Mouse (Mus musculus) MEL (cell line): ENCODE measurements around the gene Tmem207. TPM values are rescaled to one million over a fixed set of nuclear protein-coding genes. Genes with fewer than 3 reads are reported as not detected.

ENCODE experiments used
- DNase-seq: peaks from one replicate; pipeline ENCODE4 v3.0.0; 2011; ENCODE audit warnings: low read depth, low spot score
- H3K27ac ChIP-seq: 2 replicates; pipeline ENCODE4 v1.5.1; 2012; ENCODE audit warnings: low read depth, mild to moderate bottlenecking, control low read depth, low read length, moderate library complexity; ENCODE audit not compliant: control insufficient read depth
- H3K27me3 ChIP-seq, 2 experiments: fragments of 150-350 bp in 1 of 2; sonication (generic) in 1 of 2; 2 replicates each; pipeline ENCODE4 v1.6.1; 2012; ENCODE audit warnings: low read length in 2 of 2, mild to moderate bottlenecking in 2 of 2, improper control_type of control experiment in 1 of 2, moderate library complexity in 1 of 2; ENCODE audit not compliant: insufficient read depth in 2 of 2, control insufficient read depth in 1 of 2
- H3K36me3 ChIP-seq, 2 experiments: 2 replicates each; pipeline ENCODE4 v1.6.1; 2012 to 2014; ENCODE audit warnings: low read length in 2 of 2, improper control_type of control experiment in 1 of 2, inconsistent platforms in 1 of 2, mild to moderate bottlenecking in 1 of 2; ENCODE audit not compliant: insufficient read depth in 2 of 2, control insufficient read depth in 1 of 2
- H3K4me1 ChIP-seq, 2 experiments: fragments of 150-350 bp in 1 of 2; sonication (generic) in 1 of 2; 2 replicates each; pipeline ENCODE4 v1.6.1; 2012; ENCODE audit warnings: low read length in 2 of 2, improper control_type of control experiment in 1 of 2, mild to moderate bottlenecking in 1 of 2; ENCODE audit not compliant: insufficient read depth in 2 of 2, control insufficient read depth in 1 of 2
- H3K4me3 ChIP-seq, 2 experiments: fragments of 150-350 bp in 1 of 2; sonication (generic) in 1 of 2; 2 replicates each; pipeline ENCODE4 v1.5.1; 2012; ENCODE audit warnings: low read depth in 2 of 2, low read length in 2 of 2, mild to moderate bottlenecking in 2 of 2, moderate library complexity in 2 of 2, control low read depth in 1 of 2, improper control_type of control experiment in 1 of 2; ENCODE audit not compliant: control insufficient read depth in 1 of 2, insufficient read depth in 1 of 2
- H3K79me2 ChIP-seq: 2 replicates; pipeline ENCODE4 v1.6.1; 2012; ENCODE audit warnings: mild to moderate bottlenecking, low read length, moderate library complexity; ENCODE audit not compliant: control insufficient read depth, poor library complexity, insufficient read depth
- H3K9ac ChIP-seq: 2 replicates; pipeline ENCODE4 v1.6.1; 2012; ENCODE audit warnings: low read depth, mild to moderate bottlenecking, control low read depth, low read length, moderate library complexity; ENCODE audit not compliant: control insufficient read depth, poor library complexity, severe bottlenecking
- H3K9me3 ChIP-seq: fragments of 150-350 bp; sonication (generic); replicated peaks from 2 replicates; pipeline ENCODE4 v1.6.1; 2012; ENCODE audit warnings: mild to moderate bottlenecking, low read length, improper control_type of control experiment, moderate library complexity; ENCODE audit not compliant: insufficient read depth
- BHLHE40 ChIP-seq: IDR thresholded peaks from 2 replicates; pipeline ENCODE4 v1.6.1; 2012; ENCODE audit warnings: low read depth, mild to moderate bottlenecking, inconsistent platforms, low read length, improper control_type of control experiment, borderline replicate concordance
- CHD1 ChIP-seq: IDR thresholded peaks from 2 replicates; pipeline ENCODE4 v1.6.1; 2012; ENCODE audit warnings: low read depth, mild to moderate bottlenecking, inconsistent platforms, low read length, improper control_type of control experiment
- CHD2 ChIP-seq: IDR thresholded peaks from 2 replicates; pipeline ENCODE4 v1.6.1; 2011; ENCODE audit warnings: low read length, improper control_type of control experiment
- CTCF ChIP-seq, 3 experiments: IDR thresholded peaks in 2 of 3; conservative IDR thresholded peaks in 1 of 3; 2 replicates each; pipeline ENCODE4 v1.5.1; 2011 to 2012; ENCODE audit warnings: low read length in 3 of 3, low read depth in 2 of 3, mild to moderate bottlenecking in 2 of 3, improper control_type of control experiment in 1 of 3, inconsistent platforms in 1 of 3, mixed read lengths in 1 of 3, moderate library complexity in 1 of 3; ENCODE audit not compliant: control insufficient read depth in 1 of 3, insufficient read depth in 1 of 3, poor library complexity in 1 of 3, severe bottlenecking in 1 of 3
- E2F4 ChIP-seq: IDR thresholded peaks from 2 replicates; pipeline ENCODE4 v1.6.1; 2011; ENCODE audit warnings: low read depth, low read length, improper control_type of control experiment, borderline replicate concordance
- ETS1 ChIP-seq: IDR thresholded peaks from 2 replicates; pipeline ENCODE4 v1.6.1; 2012; ENCODE audit warnings: low read depth, mild to moderate bottlenecking, inconsistent platforms, low read length, improper control_type of control experiment, moderate library complexity
- GABPA ChIP-seq: IDR thresholded peaks from 2 replicates; pipeline ENCODE4 v1.6.1; 2012; ENCODE audit warnings: low read depth, mild to moderate bottlenecking, inconsistent platforms, low read length, improper control_type of control experiment, moderate library complexity
- GATA1 ChIP-seq: IDR thresholded peaks from 2 replicates; pipeline ENCODE4 v1.6.1; 2011; ENCODE audit warnings: low read depth, low read length, improper control_type of control experiment
- MAX ChIP-seq: IDR thresholded peaks from 2 replicates; pipeline ENCODE4 v1.6.1; 2011; ENCODE audit warnings: low read length, improper control_type of control experiment
- MYB ChIP-seq: IDR thresholded peaks from 2 replicates; pipeline ENCODE4 v1.6.1; 2011; ENCODE audit warnings: mild to moderate bottlenecking, low read depth, low read length, improper control_type of control experiment
- NRF1 ChIP-seq: IDR thresholded peaks from 2 replicates; pipeline ENCODE4 v1.6.1; 2014; ENCODE audit warnings: low read depth, mild to moderate bottlenecking, inconsistent platforms, low read length, improper control_type of control experiment, moderate library complexity; ENCODE audit not compliant: poor library complexity, insufficient read depth, severe bottlenecking
- POLR2AphosphoS2 ChIP-seq: IDR thresholded peaks from 2 replicates; pipeline ENCODE4 v1.6.1; 2011; ENCODE audit warnings: low read length, improper control_type of control experiment
- POLR2AphosphoS5 ChIP-seq: IDR thresholded peaks from 2 replicates; pipeline ENCODE4 v1.6.1; 2012; ENCODE audit warnings: low read depth, borderline replicate concordance, mild to moderate bottlenecking, inconsistent platforms, low read length, moderate library complexity, mixed read lengths
- RAD21 ChIP-seq: IDR thresholded peaks from 2 replicates; pipeline ENCODE4 v1.6.1; 2011; ENCODE audit warnings: mild to moderate bottlenecking, low read depth, low read length, improper control_type of control experiment
- SIN3A ChIP-seq: IDR thresholded peaks from 2 replicates; pipeline ENCODE4 v1.6.1; 2012; ENCODE audit warnings: low read length, improper control_type of control experiment, inconsistent platforms
- SMC3 ChIP-seq: IDR thresholded peaks from 2 replicates; pipeline ENCODE4 v1.6.1; 2011; ENCODE audit warnings: low read depth, low read length, improper control_type of control experiment
- TAL1 ChIP-seq: IDR thresholded peaks from 2 replicates; pipeline ENCODE4 v1.6.1; 2012; ENCODE audit warnings: mild to moderate bottlenecking, inconsistent platforms, low read length, moderate library complexity, mixed read lengths
- USF2 ChIP-seq, 2 experiments: IDR thresholded peaks; 2 replicates each; pipeline ENCODE4 v1.6.1; 2011 to 2012; ENCODE audit warnings: improper control_type of control experiment in 2 of 2, low read length in 2 of 2, borderline replicate concordance in 1 of 2, inconsistent platforms in 1 of 2, low read depth in 1 of 2, mild to moderate bottlenecking in 1 of 2; ENCODE audit not compliant: insufficient read depth in 1 of 2
- ZC3H11A ChIP-seq: IDR thresholded peaks from 2 replicates; pipeline ENCODE4 v1.6.1; 2012; ENCODE audit warnings: low read depth, mild to moderate bottlenecking, inconsistent platforms, low read length, improper control_type of control experiment
- polyA plus RNA-seq, 2 experiments: library from polyadenylated mRNA; stranded (reverse) in 1 of 2; unstranded in 1 of 2; fragments of >175 nt in 1 of 2; fragments of >200 nt in 1 of 2; gene quantifications; 2 replicates each; pipeline versions ENCODE4 v1.2.1 to v1.2.4; 2012; ENCODE audit warnings: low replicate concordance in 2 of 2, low read depth in 1 of 2; ENCODE audit not compliant: insufficient read length in 2 of 2, insufficient read depth in 1 of 2, missing spikeins in 1 of 2
- total RNA-seq: library from RNA; depleted of rRNA; stranded (reverse); fragments of 300-350 nt; gene quantifications from 2 replicates; pipeline ENCODE4 v1.2.3, GENCODE M21; 2012

Gene Tmem207
- total and polyA plus RNA-seq, 3 experiments, result not detected

DNA sequence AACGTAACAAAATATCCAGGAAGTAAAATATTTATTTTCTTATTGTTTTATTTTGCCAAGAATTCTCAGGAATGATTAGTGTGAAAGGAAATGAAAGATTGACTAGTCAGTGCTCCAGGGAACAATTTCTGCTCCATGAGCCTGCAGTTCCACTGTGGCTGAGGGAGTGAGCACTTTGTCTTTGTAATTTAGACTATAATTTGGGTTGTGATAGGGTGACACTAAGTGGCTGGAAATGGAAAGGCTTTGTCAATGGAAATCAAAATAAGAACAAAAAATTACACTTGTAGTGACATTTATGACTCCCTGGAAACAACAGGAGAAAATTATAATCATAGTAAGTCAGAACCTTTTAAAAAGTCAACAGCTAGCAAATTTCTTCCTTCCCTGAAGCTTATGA is 5.7 kb upstream of the Tmem207 start:
- no peak overlapping the region for H3K27ac ChIP-seq
- H3K9ac ChIP-seq, result no peak overlapping the region
- no peaks in the 10 kb centered on the region for H3K79me2 ChIP-seq
- no peaks in the 10 kb centered on the region for H3K36me3 ChIP-seq
- H3K9me3 ChIP-seq, result no peaks in the 10 kb centered on the region
- H3K27me3 ChIP-seq, result no peaks in the 10 kb centered on the region; a peak in 1 of 4 replicates
- no peaks in the 10 kb centered on the region for H3K4me1 ChIP-seq
- DNase-seq, result no peak
- TF ChIP-seq ZC3H11A (no peak), MYB (no peak), POLR2AphosphoS5 (no peak), SIN3A (no peak), GABPA (no peak), SMC3 (no peak), BHLHE40 (no peak)
- H3K4me3 ChIP-seq, result no peak overlapping the region

DNA sequence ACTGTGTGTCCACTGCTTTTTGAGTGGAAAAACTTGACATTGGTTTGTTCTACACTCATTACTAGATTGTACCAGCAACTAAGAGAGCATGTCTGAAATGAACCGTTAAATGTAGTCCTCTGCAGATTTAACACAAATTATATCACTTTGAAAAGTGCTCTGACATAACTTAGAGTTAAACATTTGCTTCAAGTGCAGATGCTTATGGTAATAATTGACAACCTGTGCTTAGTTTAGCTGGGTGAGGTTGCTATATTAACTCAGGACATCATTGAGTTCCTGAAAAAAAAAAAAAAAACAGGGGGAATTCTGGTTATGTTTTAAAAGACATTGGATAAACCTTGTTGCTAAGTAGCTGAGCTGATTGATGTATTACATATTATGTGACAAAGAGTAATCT is 3.9 kb upstream of the Tmem207 start:
- no peaks in the 10 kb centered on the region for H3K4me1 ChIP-seq
- H3K36me3 ChIP-seq, result no peaks in the 10 kb centered on the region
- H3K9me3 ChIP-seq, result no peaks in the 10 kb centered on the region
- no peak overlapping the region for H3K9ac ChIP-seq
- TF ChIP-seq CTCF (IDR thresholded peaks at IDR 0.05 in 2 of 3, conservative IDR thresholded peaks at IDR 0.05 in 1 of 3; ENCODE audit: control insufficient read depth in 1 of 3, insufficient read depth in 1 of 3, low read depth in 2 of 3, low read length in 3 of 3, poor library complexity in 1 of 3, severe bottlenecking in 1 of 3), result no peak
- TF ChIP-seq RAD21, result no peak
- TF ChIP-seq CHD1, result no peak
- no peak for TF ChIP-seq GATA1
- TF ChIP-seq E2F4, result no peak
- no peak for TF ChIP-seq NRF1
- no peak for TF ChIP-seq SMC3
- no peak for TF ChIP-seq POLR2AphosphoS2
- no peak for TF ChIP-seq ETS1
- no peak for TF ChIP-seq CHD2
- TF ChIP-seq TAL1, result no peak
- TF ChIP-seq SIN3A, result no peak
- TF ChIP-seq MAX, result no peak
- TF ChIP-seq BHLHE40, result no peak
- TF ChIP-seq USF2 (IDR thresholded peaks at IDR 0.05; ENCODE audit: borderline replicate concordance in 1 of 2, insufficient read depth in 1 of 2, low read depth in 1 of 2, low read length in 2 of 2), result no peak
- TF ChIP-seq, all 39 proteins: peak for 0
- H3K79me2 ChIP-seq, result no peaks in the 10 kb centered on the region
- no peak overlapping the region for H3K27ac ChIP-seq
- no peak for DNase-seq
- H3K27me3 ChIP-seq, result no peaks in the 10 kb centered on the region
- H3K4me3 ChIP-seq, result no peak overlapping the region
